Mouse (Mus musculus): ENCODE results near the gene Rpl14. TPM values are rescaled to one million over a fixed set of nuclear protein-coding genes. Genes with fewer than 3 reads are reported as not detected.
A peak's percentile ranks its signal among the peaks of the same experiment; 100 is the strongest.

Rpl14 gene
- polyA plus RNA-seq, 1 experiment: 326 TPM

GRCm38 (mm10) chr9:120579808-120580207 is 8.6 kb downstream of the Rpl14 start:
- no peak overlapping the region for H3K4me3 ChIP-seq (ENCODE audit: insufficient read depth, low read length)
- peaks cover 3% of the 10 kb centered on the region; the same call in 1 of the 2 replicates for H3K4me1 ChIP-seq (ENCODE audit: control insufficient read depth, insufficient read depth, low read length)
- no peak for TF ChIP-seq CTCF (IDR thresholded peaks at IDR 0.05; ENCODE audit: extremely low read depth, insufficient read depth, low read length)
- TF ChIP-seq POLR2A (IDR thresholded peaks at IDR 0.05; ENCODE audit: extremely low read depth, insufficient read depth, low read length): no peak
- no peak overlapping the region for H3K27ac ChIP-seq (ENCODE audit: insufficient read depth, low read length)

GRCm38 (mm10) chr9:120581941-120582618 is 10.8 kb downstream of the Rpl14 start:
- Histone ChIP-seq H3K4me3 (ENCODE audit: insufficient read depth, low read length) (no peak overlapping the region), H3K27ac (ENCODE audit: insufficient read depth, low read length) (no peak overlapping the region), H3K4me1 (ENCODE audit: control insufficient read depth, insufficient read depth, low read length) (peaks cover 3% of the 10 kb centered on the region; the same call in 1 of the 2 replicates)
- TF ChIP-seq POLR2A (IDR thresholded peaks at IDR 0.05; ENCODE audit: extremely low read depth, insufficient read depth, low read length): no peak
- no peak for TF ChIP-seq CTCF (IDR thresholded peaks at IDR 0.05; ENCODE audit: extremely low read depth, insufficient read depth, low read length)

DNA sequence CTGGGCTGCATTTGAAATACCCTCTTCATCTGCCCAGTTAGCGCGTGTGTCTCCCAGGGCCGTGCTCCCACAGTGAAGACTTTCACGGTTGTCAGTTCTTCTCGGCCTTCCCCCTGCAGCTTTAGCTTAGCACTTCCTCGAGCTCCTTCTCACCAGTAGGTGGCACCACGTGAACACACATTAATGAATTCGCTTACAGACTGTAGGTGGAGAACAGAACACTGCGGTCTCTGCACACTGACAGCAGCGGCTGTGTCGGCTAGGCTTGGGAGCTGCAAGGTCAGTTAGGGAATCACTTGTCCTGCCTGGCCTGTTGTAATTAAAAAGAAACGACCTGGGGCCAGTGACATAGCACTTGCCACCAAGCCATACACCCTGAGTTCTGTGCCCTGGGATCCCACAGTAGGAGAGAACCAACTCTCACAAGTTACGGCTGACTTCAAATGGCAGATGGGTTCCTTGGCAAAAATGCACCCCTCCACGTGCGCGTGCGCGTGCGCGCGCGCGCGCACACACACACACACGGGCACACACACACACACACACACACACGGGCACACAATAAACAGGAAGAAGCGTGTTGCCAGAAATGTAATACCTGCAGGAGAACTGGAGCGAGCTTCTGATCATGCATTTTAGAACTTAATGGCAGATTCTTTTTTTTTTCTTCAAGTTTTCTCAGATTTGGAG is 11.5 kb downstream of the Rpl14 start:
- Histone ChIP-seq H3K27ac (ENCODE audit: insufficient read depth, low read length) (no peak overlapping the region), H3K4me3 (ENCODE audit: insufficient read depth, low read length) (no peak overlapping the region), H3K4me1 (ENCODE audit: control insufficient read depth, insufficient read depth, low read length) (peaks cover under 1% of the 10 kb centered on the region; the same call in 1 of the 2 replicates)
- TF ChIP-seq CTCF (IDR thresholded peaks at IDR 0.05; ENCODE audit: extremely low read depth, insufficient read depth, low read length) (peak; percentile 79), POLR2A (IDR thresholded peaks at IDR 0.05; ENCODE audit: extremely low read depth, insufficient read depth, low read length) (peak; percentile 47; the same call in 1 of the 2 replicates)

DNA sequence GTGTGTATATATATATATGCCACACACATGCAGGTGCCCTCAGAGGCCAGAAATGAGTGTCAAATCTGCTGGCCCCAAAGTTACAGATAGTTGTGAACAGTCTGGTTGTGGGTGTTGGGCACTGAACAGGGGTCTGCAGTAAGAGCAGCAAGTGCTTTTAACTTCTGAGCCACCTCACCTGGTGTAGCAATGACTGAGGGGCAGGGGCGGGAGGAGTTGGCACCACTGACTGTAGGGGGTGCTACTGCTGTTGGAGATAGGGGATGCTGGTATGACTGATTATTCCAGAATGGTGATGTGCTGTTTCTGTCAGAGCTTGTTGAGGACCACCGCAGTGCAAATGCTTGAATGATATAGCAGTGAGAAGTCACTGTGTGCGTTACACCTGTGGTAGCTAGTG is 12.1 kb downstream of the Rpl14 start:
- no peak for TF ChIP-seq POLR2A (IDR thresholded peaks at IDR 0.05; ENCODE audit: extremely low read depth, insufficient read depth, low read length)
- no peak for TF ChIP-seq CTCF (IDR thresholded peaks at IDR 0.05; ENCODE audit: extremely low read depth, insufficient read depth, low read length)
- no peaks in the 10 kb centered on the region for H3K4me1 ChIP-seq (ENCODE audit: control insufficient read depth, insufficient read depth, low read length)
- no peak overlapping the region for H3K4me3 ChIP-seq (ENCODE audit: insufficient read depth, low read length)
- H3K27ac ChIP-seq (ENCODE audit: insufficient read depth, low read length): no peak overlapping the region

GRCm38 (mm10) chr9:120586546-120586945 is 15.3 kb downstream of the Rpl14 start:
- H3K27ac ChIP-seq (ENCODE audit: insufficient read depth, low read length): no peak overlapping the region
- TF ChIP-seq POLR2A (IDR thresholded peaks at IDR 0.05; ENCODE audit: extremely low read depth, insufficient read depth, low read length) (no peak), CTCF (IDR thresholded peaks at IDR 0.05; ENCODE audit: extremely low read depth, insufficient read depth, low read length) (peak; percentile 82)
- H3K4me3 ChIP-seq (ENCODE audit: insufficient read depth, low read length): no peak overlapping the region
- H3K4me1 ChIP-seq (ENCODE audit: control insufficient read depth, insufficient read depth, low read length): no peaks in the 10 kb centered on the region

DNA sequence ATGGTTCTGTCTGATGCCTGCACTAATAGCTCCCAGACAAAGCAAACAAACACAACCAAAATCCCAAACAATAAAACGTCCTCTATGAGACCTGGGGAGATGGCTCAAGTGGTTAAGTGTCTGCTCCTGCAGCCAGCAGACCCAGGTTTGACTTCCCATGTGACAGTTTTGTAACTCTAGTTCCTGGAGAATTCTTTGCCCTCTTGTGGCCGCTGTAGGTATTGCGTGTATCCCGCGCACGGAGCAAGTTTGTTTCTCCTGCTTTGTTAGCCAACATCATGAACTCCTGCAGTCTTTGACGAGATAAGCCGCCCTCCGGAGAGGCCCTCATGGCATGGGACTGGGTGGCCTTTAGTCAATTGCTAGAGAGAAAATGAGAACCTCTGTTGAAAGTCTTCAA is 20.2 kb downstream of the Rpl14 start:
- Histone ChIP-seq H3K27ac (ENCODE audit: insufficient read depth, low read length) (no peak overlapping the region), H3K4me3 (ENCODE audit: insufficient read depth, low read length) (no peak overlapping the region), H3K4me1 (ENCODE audit: control insufficient read depth, insufficient read depth, low read length) (no peaks in the 10 kb centered on the region)
- TF ChIP-seq CTCF (IDR thresholded peaks at IDR 0.05; ENCODE audit: extremely low read depth, insufficient read depth, low read length) (peak; percentile 80), POLR2A (IDR thresholded peaks at IDR 0.05; ENCODE audit: extremely low read depth, insufficient read depth, low read length) (no peak)

GRCm38 (mm10) chr9:120593383-120594101 is 22.3 kb downstream of the Rpl14 start:
- H3K4me1 ChIP-seq (ENCODE audit: control insufficient read depth, insufficient read depth, low read length): no peaks in the 10 kb centered on the region
- TF ChIP-seq POLR2A (IDR thresholded peaks at IDR 0.05; ENCODE audit: extremely low read depth, insufficient read depth, low read length) (no peak), CTCF (IDR thresholded peaks at IDR 0.05; ENCODE audit: extremely low read depth, insufficient read depth, low read length) (no peak)
- H3K27ac ChIP-seq (ENCODE audit: insufficient read depth, low read length): no peak overlapping the region
- no peak overlapping the region for H3K4me3 ChIP-seq (ENCODE audit: insufficient read depth, low read length)

- no peak for TF ChIP-seq CTCF (IDR thresholded peaks at IDR 0.05; ENCODE audit: extremely low read depth, insufficient read depth, low read length)
- no peak for TF ChIP-seq POLR2A (IDR thresholded peaks at IDR 0.05; ENCODE audit: extremely low read depth, insufficient read depth, low read length)
- no peaks in the 10 kb centered on the region for H3K4me1 ChIP-seq (ENCODE audit: control insufficient read depth, insufficient read depth, low read length)
- no peak overlapping the region for H3K27ac ChIP-seq (ENCODE audit: insufficient read depth, low read length)
- H3K4me3 ChIP-seq (ENCODE audit: insufficient read depth, low read length): no peak overlapping the region
These were observed 23.6 kb downstream of the Rpl14 start for GRCm38 (mm10) chr9:120594839-120595238.

GRCm38 (mm10) chr9:120595306-120595705 is 24.1 kb downstream of the Rpl14 start:
- H3K27ac ChIP-seq (ENCODE audit: insufficient read depth, low read length): no peak overlapping the region
- no peak overlapping the region for H3K4me3 ChIP-seq (ENCODE audit: insufficient read depth, low read length)
- H3K4me1 ChIP-seq (ENCODE audit: control insufficient read depth, insufficient read depth, low read length): no peaks in the 10 kb centered on the region
- no peak for TF ChIP-seq CTCF (IDR thresholded peaks at IDR 0.05; ENCODE audit: extremely low read depth, insufficient read depth, low read length)
- no peak for TF ChIP-seq POLR2A (IDR thresholded peaks at IDR 0.05; ENCODE audit: extremely low read depth, insufficient read depth, low read length)
